Mouse (Mus musculus) bone marrow, adult 2 months (tissue): Measurements from ENCODE around the gene Gck.

ENCODE experiments used
- CTCF ChIP-seq: fragments of 200-500 bp; IDR thresholded peaks from 2 replicates; pipeline ENCODE4 v1.5.1; 2011; ENCODE audit warnings: low read length, control low read depth; ENCODE audit not compliant: control insufficient read depth, insufficient read depth
- POLR2A ChIP-seq: fragments of 200-500 bp; IDR thresholded peaks from 2 replicates; pipeline ENCODE4 v1.6.1; 2011; ENCODE audit warnings: low read depth, mild to moderate bottlenecking, control low read depth, low read length, borderline replicate concordance; ENCODE audit not compliant: control insufficient read depth

DNA sequence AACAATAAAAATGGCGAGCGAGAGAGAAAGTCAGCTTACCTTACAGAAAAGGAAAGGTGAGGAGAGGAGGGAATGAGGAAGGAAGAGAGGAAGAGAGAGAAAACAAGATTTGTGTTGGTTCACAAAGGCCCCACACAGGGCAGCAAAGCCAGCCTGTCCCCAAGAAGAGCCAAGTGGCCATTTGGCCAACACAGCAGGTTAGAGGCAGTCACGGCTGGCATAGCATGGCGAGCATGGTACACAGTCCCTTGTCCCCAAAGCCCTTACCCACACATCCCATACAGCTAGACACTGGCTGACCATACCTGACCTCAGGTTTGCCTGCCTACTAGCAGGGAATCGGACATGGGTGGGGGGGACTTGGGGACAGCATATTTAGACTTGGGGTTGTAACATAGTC lies 33.7 kb upstream of the Gck start:
- TF ChIP-seq CTCF (no peak), POLR2A (no peak)
